Mouse (Mus musculus) neural tube, embryonic 13.5 days (tissue): Measurements from ENCODE around the gene Ltb4r1. TPM values are rescaled to one million over a fixed set of nuclear protein-coding genes. Genes with fewer than 3 reads are reported as not detected.

Experiments
- ATAC-seq: fragments of 200-750 bp; cut with Nextera tagmentation; 2 replicates; pipeline ENCODE4 v1.8.0; 2017; ENCODE audit warnings: low read depth, mild to moderate bottlenecking, moderate TSS enrichment, moderate library complexity
- H3K27ac ChIP-seq: fragments of 300-500 bp; sonication (generic); replicated peaks from 2 replicates; pipeline ENCODE4 v1.5.1; 2015; ENCODE audit warnings: moderate library complexity, mild to moderate bottlenecking, inconsistent platforms
- H3K27me3 ChIP-seq: fragments of 300-500 bp; sonication (generic); 2 replicates; pipeline ENCODE4 v1.6.1; 2015; ENCODE audit warnings: mild to moderate bottlenecking, inconsistent platforms
- H3K36me3 ChIP-seq: fragments of 300-500 bp; sonication (generic); 2 replicates; pipeline ENCODE4 v1.6.1; 2015; ENCODE audit warnings: mild to moderate bottlenecking, inconsistent platforms
- H3K4me1 ChIP-seq: fragments of 300-500 bp; sonication (generic); replicated peaks from 2 replicates; pipeline ENCODE4 v1.6.1; 2015; ENCODE audit warnings: inconsistent platforms
- H3K4me2 ChIP-seq: fragments of 300-500 bp; sonication (generic); 2 replicates; pipeline ENCODE4 v1.6.1; 2015; ENCODE audit warnings: inconsistent platforms, mild to moderate bottlenecking, moderate library complexity
- H3K4me3 ChIP-seq: fragments of 300-500 bp; sonication (generic); 2 replicates; pipeline ENCODE4 v1.5.1; 2015; ENCODE audit warnings: mild to moderate bottlenecking, inconsistent platforms
- H3K9ac ChIP-seq: fragments of 300-500 bp; sonication (generic); 2 replicates; pipeline ENCODE4 v1.6.1; 2015; ENCODE audit warnings: moderate library complexity, mild to moderate bottlenecking, inconsistent platforms
- H3K9me3 ChIP-seq: fragments of 300-500 bp; sonication (generic); 2 replicates; pipeline ENCODE4 v1.6.1; 2016; ENCODE audit warnings: inconsistent platforms
- WGBS: fragments of 180-500 bp; shearing (Covaris S2); methylation state at CpG from one replicate; pipeline ENCODE4 v1.1.7; 2015; 5-methylcytosine and 5-hydroxymethylcytosine counted together
- polyA plus RNA-seq: library from polyadenylated mRNA; unstranded; fragments of >200 nt; fragmentation: Nextera tagmentation; extraction: Ambion mirVana; gene quantifications from 2 replicates; pipeline ENCODE4 v1.2.1, GENCODE M21; 2015

Gene Ltb4r1
- polyA plus RNA-seq, 1 experiment from 2014 or later: 0.28 TPM

GRCm38 (mm10) chr14:55778686-55779085 lies 12.9 kb downstream of the Ltb4r1 start:
- WGBS: 91% methylated on average over 15 of the region's 15 CpGs
- no peak overlapping the region for H3K4me2 ChIP-seq
- H3K27ac ChIP-seq: no peak overlapping the region
- H3K36me3 ChIP-seq: no peaks in the 10 kb centered on the region
- H3K27me3 ChIP-seq: peaks cover 25% of the 10 kb centered on the region
- peaks cover 11% of the 10 kb centered on the region for H3K4me1 ChIP-seq
- no peak for ATAC-seq
- no peak overlapping the region for H3K4me3 ChIP-seq
- no peaks in the 10 kb centered on the region for H3K9me3 ChIP-seq
- no peak overlapping the region for H3K9ac ChIP-seq

GRCm38 (mm10) chr14:55779656-55780055 lies 13.9 kb downstream of the Ltb4r1 start:
- no peak for ATAC-seq
- Histone ChIP-seq H3K27ac (no peak overlapping the region), H3K27me3 (peaks cover 33% of the 10 kb centered on the region), H3K9me3 (no peaks in the 10 kb centered on the region), H3K36me3 (no peaks in the 10 kb centered on the region), H3K4me3 (no peak overlapping the region), H3K4me1 (peaks cover 15% of the 10 kb centered on the region), H3K4me2 (no peak overlapping the region), H3K9ac (no peak overlapping the region)
- 69% methylated on average over 16 of the region's 16 CpGs for WGBS

- no peak overlapping the region for H3K4me2 ChIP-seq
- H3K27me3 ChIP-seq: peaks cover 44% of the 10 kb centered on the region
- no peak overlapping the region for H3K27ac ChIP-seq
- no peaks in the 10 kb centered on the region for H3K36me3 ChIP-seq
- WGBS: 85% methylated on average over 11 of the region's 11 CpGs
- peaks cover 15% of the 10 kb centered on the region for H3K4me1 ChIP-seq
- H3K4me3 ChIP-seq: no peak overlapping the region
- H3K9me3 ChIP-seq: no peaks in the 10 kb centered on the region
- H3K9ac ChIP-seq: no peak overlapping the region
- ATAC-seq: peak; percentile 38
These were observed 15.0 kb downstream of the Ltb4r1 start for GRCm38 (mm10) chr14:55780736-55781135.

- peaks cover 50% of the 10 kb centered on the region for H3K27me3 ChIP-seq
These were observed 15.5 kb downstream of the Ltb4r1 start for GRCm38 (mm10) chr14:55781310-55781709.

GRCm38 (mm10) chr14:55782361-55782960 lies 16.7 kb downstream of the Ltb4r1 start:
- Histone ChIP-seq H3K4me2 (peak overlapping the region; percentile 49), H3K36me3 (no peaks in the 10 kb centered on the region), H3K9ac (no peak overlapping the region), H3K9me3 (no peaks in the 10 kb centered on the region), H3K4me3 (peak overlapping the region; percentile 33), H3K27me3 (peaks cover 61% of the 10 kb centered on the region), H3K27ac (no peak overlapping the region), H3K4me1 (peaks cover 15% of the 10 kb centered on the region)
- 59% methylated on average over 9 of the region's 9 CpGs for WGBS
- no peak for ATAC-seq

More at GRCm38 (mm10) chr14:55781310-55781709, 15.5 kb downstream of the Ltb4r1 start:
- WGBS: 13% methylated on average over 14 of the region's 14 CpGs
- peak; percentile 74 for ATAC-seq
- Histone ChIP-seq H3K36me3 (no peaks in the 10 kb centered on the region), H3K4me2 (peak overlapping the region; percentile 47), H3K9ac (peak overlapping the region; percentile 52; the same call in 1 of the 2 replicates), H3K4me1 (peaks cover 15% of the 10 kb centered on the region), H3K4me3 (0 out of 2 replicates have a peak overlapping the region, but pooled peaks have one; percentile 16), H3K27ac (no peak overlapping the region), H3K9me3 (no peaks in the 10 kb centered on the region)

GRCm38 (mm10) chr14:55783171-55783957 lies 17.6 kb downstream of the Ltb4r1 start:
- no peaks in the 10 kb centered on the region for H3K36me3 ChIP-seq
- H3K27ac ChIP-seq: 0 out of 2 replicates have a peak overlapping the region, but pooled peaks have one; percentile 9
- H3K9me3 ChIP-seq: no peaks in the 10 kb centered on the region
- peak overlapping the region; percentile 34; the same call in 1 of the 2 replicates for H3K9ac ChIP-seq
- peak overlapping the region; percentile 33 for H3K4me3 ChIP-seq
- H3K27me3 ChIP-seq: peaks cover 71% of the 10 kb centered on the region
- ATAC-seq: no peak
- peaks cover 21% of the 10 kb centered on the region for H3K4me1 ChIP-seq
- 2% methylated on average over 31 of the region's 31 CpGs for WGBS
- peak overlapping the region; percentile 49 for H3K4me2 ChIP-seq

- H3K27ac ChIP-seq: 0 out of 2 replicates have a peak within 1 kb of the TSS, but pooled peaks have one; percentile 9
These were observed 18.1 kb downstream of the Ltb4r1 start, which contains the start of gene Adcy4 for GRCm38 (mm10) chr14:55783958-55784235. TSS of gene Adcy4 (minus strand) at chr14:55784095.

GRCm38 (mm10) chr14:55785195-55785594 lies 19.4 kb downstream of the Ltb4r1 start:
- Histone ChIP-seq H3K9ac (no peak overlapping the region), H3K9me3 (no peaks in the 10 kb centered on the region), H3K4me2 (no peak overlapping the region), H3K4me3 (no peak overlapping the region), H3K27me3 (peaks cover 89% of the 10 kb centered on the region), H3K4me1 (peaks cover 23% of the 10 kb centered on the region), H3K27ac (no peak overlapping the region), H3K36me3 (no peaks in the 10 kb centered on the region)
- 33% methylated on average over 6 of the region's 6 CpGs for WGBS
- no peak for ATAC-seq

More at GRCm38 (mm10) chr14:55783958-55784235, 18.1 kb downstream of the Ltb4r1 start, which contains the start of gene Adcy4:
- no peak for ATAC-seq
- Histone ChIP-seq H3K27me3 (peaks cover 76% of the 10 kb centered on the region), H3K4me3 (peak within 1 kb of the TSS; percentile 33), H3K4me2 (peak within 1 kb of the TSS; percentile 49), H3K4me1 (peaks cover 23% of the 10 kb centered on the region), H3K9me3 (no peaks in the 10 kb centered on the region), H3K9ac (peak within 1 kb of the TSS; percentile 34; the same call in 1 of the 2 replicates), H3K36me3 (no peaks in the 10 kb centered on the region)
- 3% methylated on average over 13 of the region's 13 CpGs for WGBS

- H3K27me3 ChIP-seq: peaks cover 81% of the 10 kb centered on the region
- WGBS: 33% methylated on average over 11 of the region's 11 CpGs
These were observed 22.0 kb downstream of the Ltb4r1 start for GRCm38 (mm10) chr14:55787731-55788130.

GRCm38 (mm10) chr14:55788256-55789050 lies 22.7 kb downstream of the Ltb4r1 start, which contains the start of gene Ripk3:
TSS of gene Ripk3 (minus strand) at chr14:55788865.
- Histone ChIP-seq H3K9ac (peak within 1 kb of the TSS; percentile 41; the same call in 1 of the 2 replicates), H3K4me2 (peak within 1 kb of the TSS; percentile 53), H3K27ac (no peak within 1 kb of the TSS), H3K9me3 (no peaks in the 10 kb centered on the region), H3K4me1 (peaks cover 15% of the 10 kb centered on the region), H3K27me3 (peaks cover 74% of the 10 kb centered on the region), H3K4me3 (peak within 1 kb of the TSS; percentile 31), H3K36me3 (no peaks in the 10 kb centered on the region)
- 5% methylated on average over 40 of the region's 40 CpGs for WGBS
- no peak for ATAC-seq

More at GRCm38 (mm10) chr14:55787731-55788130, 22.0 kb downstream of the Ltb4r1 start:
- Histone ChIP-seq H3K9ac (0 out of 2 replicates have a peak overlapping the region, but pooled peaks have one; percentile 41), H3K4me2 (peak overlapping the region; percentile 53), H3K4me3 (0 out of 2 replicates have a peak overlapping the region, but pooled peaks have one; percentile 31), H3K4me1 (peaks cover 18% of the 10 kb centered on the region), H3K36me3 (no peaks in the 10 kb centered on the region), H3K9me3 (no peaks in the 10 kb centered on the region), H3K27ac (no peak overlapping the region)
- ATAC-seq: no peak

- Histone ChIP-seq H3K4me1 (peaks cover 1% of the 10 kb centered on the region), H3K4me2 (no peak overlapping the region), H3K27ac (no peak overlapping the region), H3K9me3 (no peaks in the 10 kb centered on the region), H3K4me3 (no peak overlapping the region), H3K36me3 (no peaks in the 10 kb centered on the region), H3K27me3 (peaks cover 24% of the 10 kb centered on the region), H3K9ac (no peak overlapping the region)
- WGBS: 71% methylated on average over 2 of the region's 2 CpGs
- no peak for ATAC-seq
These were observed 27.7 kb downstream of the Ltb4r1 start for GRCm38 (mm10) chr14:55793461-55793860.
